Mouse (Mus musculus): Measurements from ENCODE around the gene Kir3dl1. TPM values are rescaled to one million over a fixed set of nuclear protein-coding genes. Genes with fewer than 3 reads are reported as not detected.
"Not testable (repeated sequence)": the region's sequence is repeated elsewhere in the genome, so short reads cannot be mapped to it uniquely, and the experiment has no call there.

Kir3dl1 gene
- not detected for total RNA-seq (2022)

- not testable (repeated sequence) for DNase-seq
Measured at GRCm38 (mm10) chrX:136517699-136518098, at the start of gene Kir3dl1. TSS of gene Kir3dl1 (plus strand) at chrX:136517999.

GRCm38 (mm10) chrX:136543956-136544355 is 26.2 kb downstream of the Kir3dl1 start, which contains the start of gene Kir3dl2:
TSS of gene Kir3dl2 (minus strand) at chrX:136544056.
- not testable (repeated sequence) for DNase-seq

GRCm38 (mm10) chrX:136569094-136569493 is 51.3 kb downstream of the Kir3dl1 start:
- not testable (repeated sequence) for DNase-seq

Other genes starting within 250 kb of the Kir3dl1 start
- gene Bex3, start 247.7 kb upstream of the Kir3dl1 start, total RNA-seq (2022) = 100 to 1,000 TPM in 2 of 4 experiments, 10 to 100 TPM in 2; 53.5 to 165 (median 112) TPM
- gene Kir3dl2, start 26.1 kb downstream of the Kir3dl1 start, total RNA-seq (2022) = not detected
- gene Tceal3, start 72.8 kb downstream of the Kir3dl1 start, total RNA-seq (2022) = 10 to 100 TPM; 26.8 to 52.9 (median 37.0) TPM
- gene Tceal1, start 190.0 kb downstream of the Kir3dl1 start, total RNA-seq (2022) = 10 to 100 TPM in 2 of 4 experiments, 1 to 10 TPM in 2; 9.2 to 13.4 (median 11.3) TPM
- 100 to 1,000 TPM; 290 to 312 (median 296) TPM for gene Morf4l2, start 225.7 kb downstream of the Kir3dl1 start, total RNA-seq (2022)